Mouse (Mus musculus): Measurements from ENCODE around the gene Olfr800.

Olfr800 gene

GRCm38 (mm10) chr10:129657394-129657793, at the start of gene Olfr800:
TSS of gene Olfr800 (plus strand) at chr10:129657694.
- Histone ChIP-seq H3K36me3 (ENCODE audit: control insufficient read depth, insufficient read depth, low read length, poor library complexity, severe bottlenecking) (no peaks in the 10 kb centered on the region), H3K27me3 (ENCODE audit: control insufficient read depth, insufficient read depth, low read length, poor library complexity, severe bottlenecking) (no peaks in the 10 kb centered on the region)
- DNase-seq (ENCODE audit: low read depth, low spot score): no peak

- Histone ChIP-seq H3K27me3 (ENCODE audit: control insufficient read depth, insufficient read depth, low read length, poor library complexity, severe bottlenecking) (no peaks in the 10 kb centered on the region), H3K36me3 (ENCODE audit: control insufficient read depth, insufficient read depth, low read length, poor library complexity, severe bottlenecking) (no peaks in the 10 kb centered on the region)
- no peak for DNase-seq (ENCODE audit: low read depth, low spot score)
These were observed 45.0 kb upstream of the Olfr800 start, which contains the start of gene Olfr796 for GRCm38 (mm10) chr10:129612470-129612869. TSS of gene Olfr796 (minus strand) at chr10:129612570.

- Histone ChIP-seq H3K36me3 (ENCODE audit: control insufficient read depth, insufficient read depth, low read length, poor library complexity, severe bottlenecking) (no peaks in the 10 kb centered on the region), H3K27me3 (ENCODE audit: control insufficient read depth, insufficient read depth, low read length, poor library complexity, severe bottlenecking) (no peaks in the 10 kb centered on the region)
- DNase-seq (ENCODE audit: low read depth, low spot score): no peak
These were observed 35.8 kb upstream of the Olfr800 start for GRCm38 (mm10) chr10:129621724-129622123.

GRCm38 (mm10) chr10:129623251-129623650, 34.2 kb upstream of the Olfr800 start:
- Histone ChIP-seq H3K36me3 (ENCODE audit: control insufficient read depth, insufficient read depth, low read length, poor library complexity, severe bottlenecking) (no peaks in the 10 kb centered on the region), H3K27me3 (ENCODE audit: control insufficient read depth, insufficient read depth, low read length, poor library complexity, severe bottlenecking) (no peaks in the 10 kb centered on the region)
- no peak for DNase-seq (ENCODE audit: low read depth, low spot score)

- DNase-seq (ENCODE audit: low read depth, low spot score): no peak
- H3K36me3 ChIP-seq (ENCODE audit: control insufficient read depth, insufficient read depth, low read length, poor library complexity, severe bottlenecking): no peaks in the 10 kb centered on the region
- H3K27me3 ChIP-seq (ENCODE audit: control insufficient read depth, insufficient read depth, low read length, poor library complexity, severe bottlenecking): no peaks in the 10 kb centered on the region
These were observed 29.7 kb upstream of the Olfr800 start, which contains the start of gene Olfr798 for GRCm38 (mm10) chr10:129627834-129628233. TSS of gene Olfr798 (minus strand) at chr10:129627934.

- no peak for DNase-seq (ENCODE audit: low read depth, low spot score)
- no peaks in the 10 kb centered on the region for H3K27me3 ChIP-seq (ENCODE audit: control insufficient read depth, insufficient read depth, low read length, poor library complexity, severe bottlenecking)
These were observed 20.3 kb upstream of the Olfr800 start, which contains the start of gene Olfr799 for GRCm38 (mm10) chr10:129637184-129637583. TSS of gene Olfr799 (plus strand) at chr10:129637484.

GRCm38 (mm10) chr10:129651763-129652162, 5.7 kb upstream of the Olfr800 start:
- no peak for DNase-seq (ENCODE audit: low read depth, low spot score)
- Histone ChIP-seq H3K27me3 (ENCODE audit: control insufficient read depth, insufficient read depth, low read length, poor library complexity, severe bottlenecking) (no peaks in the 10 kb centered on the region), H3K36me3 (ENCODE audit: control insufficient read depth, insufficient read depth, low read length, poor library complexity, severe bottlenecking) (no peaks in the 10 kb centered on the region)

More at GRCm38 (mm10) chr10:129637184-129637583, 20.3 kb upstream of the Olfr800 start, which contains the start of gene Olfr799:
- H3K36me3 ChIP-seq (ENCODE audit: control insufficient read depth, insufficient read depth, low read length, poor library complexity, severe bottlenecking): no peaks in the 10 kb centered on the region

- Histone ChIP-seq H3K36me3 (ENCODE audit: control insufficient read depth, insufficient read depth, low read length, poor library complexity, severe bottlenecking) (no peaks in the 10 kb centered on the region), H3K27me3 (ENCODE audit: control insufficient read depth, insufficient read depth, low read length, poor library complexity, severe bottlenecking) (no peaks in the 10 kb centered on the region)
- DNase-seq (ENCODE audit: low read depth, low spot score): no peak
These were observed 16.3 kb downstream of the Olfr800 start, which contains the start of gene Olfr801 for GRCm38 (mm10) chr10:129673765-129674164. TSS of gene Olfr801 (minus strand) at chr10:129673865.

- Histone ChIP-seq H3K36me3 (ENCODE audit: control insufficient read depth, insufficient read depth, low read length, poor library complexity, severe bottlenecking) (no peaks in the 10 kb centered on the region), H3K27me3 (ENCODE audit: control insufficient read depth, insufficient read depth, low read length, poor library complexity, severe bottlenecking) (no peaks in the 10 kb centered on the region)
- no peak for DNase-seq (ENCODE audit: low read depth, low spot score)
These were observed 30.6 kb downstream of the Olfr800 start, which contains the start of gene Olfr802 for GRCm38 (mm10) chr10:129688069-129688468. TSS of gene Olfr802 (minus strand) at chr10:129688169.

GRCm38 (mm10) chr10:129694186-129694585, 36.7 kb downstream of the Olfr800 start, which contains the start of gene Olfr803:
TSS of gene Olfr803 (minus strand) at chr10:129694286.
- H3K27me3 ChIP-seq (ENCODE audit: control insufficient read depth, insufficient read depth, low read length, poor library complexity, severe bottlenecking): no peaks in the 10 kb centered on the region
- no peak for DNase-seq (ENCODE audit: low read depth, low spot score)
- H3K36me3 ChIP-seq (ENCODE audit: control insufficient read depth, insufficient read depth, low read length, poor library complexity, severe bottlenecking): no peaks in the 10 kb centered on the region

GRCm38 (mm10) chr10:129702910-129703309, 45.4 kb downstream of the Olfr800 start, which contains the start of gene Olfr804:
TSS of gene Olfr804 (plus strand) at chr10:129703210.
- no peak for DNase-seq (ENCODE audit: low read depth, low spot score)
- no peaks in the 10 kb centered on the region for H3K36me3 ChIP-seq (ENCODE audit: control insufficient read depth, insufficient read depth, low read length, poor library complexity, severe bottlenecking)
- H3K27me3 ChIP-seq (ENCODE audit: control insufficient read depth, insufficient read depth, low read length, poor library complexity, severe bottlenecking): no peaks in the 10 kb centered on the region

All from splenic B cell, adult 2 months (primary cell).